Mouse (Mus musculus): ENCODE measurements around the gene Tas2r144. TPM values are rescaled to one million over a fixed set of nuclear protein-coding genes. Genes with fewer than 3 reads are reported as not detected.

The Tas2r144 gene
- polyA plus RNA-seq, 1 experiment from 2014 or later: not detected

- ATAC-seq (replicated peaks; ENCODE audit: low FRiP score, low TSS enrichment, low read depth): peak; percentile 71; the same call in 1 of the 2 replicates
- Histone ChIP-seq H3K27me3 (replicated peaks; ENCODE audit: control insufficient read depth, insufficient read depth, low read length) (no peaks in the 10 kb centered on the region), H3K4me2 (ENCODE audit: low read length) (0 out of 2 replicates have a peak overlapping the region, but pooled peaks have one; percentile 7), H3K9ac (ENCODE audit: low read length) (no peak overlapping the region), H3K36me3 (ENCODE audit: control insufficient read depth, insufficient read depth, low read length) (no peaks in the 10 kb centered on the region), H3K4me1 (replicated peaks; ENCODE audit: control insufficient read depth, insufficient read depth, low read length) (no peaks in the 10 kb centered on the region), H3K9me3 (ENCODE audit: control insufficient read depth, low read length) (no peaks in the 10 kb centered on the region), H3K4me3 (ENCODE audit: low read depth, low read length) (no peak overlapping the region), H3K27ac (ENCODE audit: low read depth) (no peak overlapping the region)
- WGBS: 15% methylated on average over 11 of the region's 11 CpGs
- peak; percentile 72 for DNase-seq (ENCODE audit: low spot score)
These were observed 42.3 kb downstream of the Tas2r144 start for GRCm38 (mm10) chr6:42257303-42257863.

GRCm38 (mm10) chr6:42260430-42260829, 45.3 kb downstream of the Tas2r144 start:
- Histone ChIP-seq H3K36me3 (ENCODE audit: control insufficient read depth, insufficient read depth, low read length) (no peaks in the 10 kb centered on the region), H3K9ac (ENCODE audit: low read length) (no peak overlapping the region), H3K9me3 (ENCODE audit: control insufficient read depth, low read length) (no peaks in the 10 kb centered on the region), H3K4me2 (ENCODE audit: low read length) (no peak overlapping the region), H3K4me1 (replicated peaks; ENCODE audit: control insufficient read depth, insufficient read depth, low read length) (peaks cover 4% of the 10 kb centered on the region; the same call in 1 of the 2 replicates), H3K27me3 (replicated peaks; ENCODE audit: control insufficient read depth, insufficient read depth, low read length) (no peaks in the 10 kb centered on the region), H3K4me3 (ENCODE audit: low read depth, low read length) (no peak overlapping the region), H3K27ac (ENCODE audit: low read depth) (no peak overlapping the region)
- ATAC-seq (replicated peaks; ENCODE audit: low FRiP score, low TSS enrichment, low read depth): no peak
- DNase-seq (ENCODE audit: low spot score): no peak
- WGBS: 48% methylated on average over 6 of the region's 6 CpGs

GRCm38 (mm10) chr6:42261524-42262170, 46.5 kb downstream of the Tas2r144 start, which contains the start of gene Tmem139:
Gene Tmem139 (plus strand): TSS chr6:42261970.
- Histone ChIP-seq H3K4me3 (ENCODE audit: low read depth, low read length) (peak within 1 kb of the TSS; percentile 6; the same call in 1 of the 2 replicates), H3K27ac (ENCODE audit: low read depth) (peak within 1 kb of the TSS; percentile 22; the same call in 1 of the 2 replicates), H3K4me2 (ENCODE audit: low read length) (peak within 1 kb of the TSS; percentile 33), H3K4me1 (replicated peaks; ENCODE audit: control insufficient read depth, insufficient read depth, low read length) (peaks cover 4% of the 10 kb centered on the region), H3K27me3 (replicated peaks; ENCODE audit: control insufficient read depth, insufficient read depth, low read length) (no peaks in the 10 kb centered on the region), H3K9ac (ENCODE audit: low read length) (no peak within 1 kb of the TSS), H3K36me3 (ENCODE audit: control insufficient read depth, insufficient read depth, low read length) (no peaks in the 10 kb centered on the region), H3K9me3 (ENCODE audit: control insufficient read depth, low read length) (no peaks in the 10 kb centered on the region)
- 11% methylated on average over 20 of the region's 20 CpGs for WGBS
- no peak for DNase-seq (ENCODE audit: low spot score)
- ATAC-seq (replicated peaks; ENCODE audit: low FRiP score, low TSS enrichment, low read depth): no peak

GRCm38 (mm10) chr6:42264626-42265312, 49.6 kb downstream of the Tas2r144 start, which contains the start of gene Casp2:
Gene Casp2 (plus strand): TSS chr6:42264985.
- H3K4me1 ChIP-seq (replicated peaks; ENCODE audit: control insufficient read depth, insufficient read depth, low read length): peaks cover 4% of the 10 kb centered on the region
- peak within 1 kb of the TSS; percentile 91 for H3K9ac ChIP-seq (ENCODE audit: low read length)
- no peaks in the 10 kb centered on the region for H3K9me3 ChIP-seq (ENCODE audit: control insufficient read depth, low read length)
- DNase-seq (ENCODE audit: low spot score) (peak; percentile 97), ATAC-seq (replicated peaks; ENCODE audit: low FRiP score, low TSS enrichment, low read depth) (peak; percentile 98)
- H3K4me2 ChIP-seq (ENCODE audit: low read length): peak within 1 kb of the TSS; percentile 86
- H3K4me3 ChIP-seq (ENCODE audit: low read depth, low read length): peak within 1 kb of the TSS; percentile 71
- under 1% methylated on average over 46 of the region's 51 CpGs for WGBS
- peak within 1 kb of the TSS; percentile 84 for H3K27ac ChIP-seq (ENCODE audit: low read depth)
- no peaks in the 10 kb centered on the region for H3K27me3 ChIP-seq (replicated peaks; ENCODE audit: control insufficient read depth, insufficient read depth, low read length)
- peaks cover 26% of the 10 kb centered on the region for H3K36me3 ChIP-seq (ENCODE audit: control insufficient read depth, insufficient read depth, low read length)

Other genes starting within 250 kb of the Tas2r144 start
- not detected in 2 replicates for gene Sval3, start 247.2 kb upstream of the Tas2r144 start, polyA plus RNA-seq (2014; fragmentation: Nextera tagmentation; extraction: Ambion mirVana)
- gene Sva, start 176.9 kb upstream of the Tas2r144 start, polyA plus RNA-seq (2014; fragmentation: Nextera tagmentation; extraction: Ambion mirVana): not detected in 2 replicates
- gene Tas2r139, start 74.4 kb upstream of the Tas2r144 start, polyA plus RNA-seq (2014; fragmentation: Nextera tagmentation; extraction: Ambion mirVana): not detected in 2 replicates
- 22.1 and 29.0 TPM in 2 replicates for gene Gstk1, start 30.6 kb downstream of the Tas2r144 start, polyA plus RNA-seq (2014; fragmentation: Nextera tagmentation; extraction: Ambion mirVana)
- 1.3 and 2.8 TPM in 2 replicates for gene Tmem139, start 46.6 kb downstream of the Tas2r144 start, polyA plus RNA-seq (2014; fragmentation: Nextera tagmentation; extraction: Ambion mirVana)
- gene Casp2, start 49.7 kb downstream of the Tas2r144 start, polyA plus RNA-seq (2014; fragmentation: Nextera tagmentation; extraction: Ambion mirVana): 53.0 and 59.5 TPM in 2 replicates
- gene Clcn1, start 71.4 kb downstream of the Tas2r144 start, polyA plus RNA-seq (2014; fragmentation: Nextera tagmentation; extraction: Ambion mirVana): 0.12 and 0.22 TPM in 2 replicates
- 0.30 and 0.32 TPM in 2 replicates for gene Fam131b, start 109.3 kb downstream of the Tas2r144 start, polyA plus RNA-seq (2014; fragmentation: Nextera tagmentation; extraction: Ambion mirVana)
- gene Zyx, start 134.3 kb downstream of the Tas2r144 start, polyA plus RNA-seq (2014; fragmentation: Nextera tagmentation; extraction: Ambion mirVana): 112 and 115 TPM in 2 replicates
- 2.5 and 2.6 TPM in 2 replicates for gene Epha1, start 157.9 kb downstream of the Tas2r144 start, polyA plus RNA-seq (2014; fragmentation: Nextera tagmentation; extraction: Ambion mirVana)
- gene Tas2r143, start 184.9 kb downstream of the Tas2r144 start, polyA plus RNA-seq (2014; fragmentation: Nextera tagmentation; extraction: Ambion mirVana): not detected in 2 replicates
- gene Tas2r135, start 190.1 kb downstream of the Tas2r144 start, polyA plus RNA-seq (2014; fragmentation: Nextera tagmentation; extraction: Ambion mirVana): 0.16 TPM in 1 of 2 replicates, not detected in the other
- gene Tas2r126, start 219.2 kb downstream of the Tas2r144 start, polyA plus RNA-seq (2014; fragmentation: Nextera tagmentation; extraction: Ambion mirVana): not detected in 2 replicates
- not detected in 2 replicates for gene Olfr458, start 249.9 kb downstream of the Tas2r144 start, polyA plus RNA-seq (2014; fragmentation: Nextera tagmentation; extraction: Ambion mirVana)

Data from intestine, embryonic 14.5 days (tissue).